Mouse (Mus musculus) lung, adult 18-20 months (tissue): ENCODE measurements around the gene Lyrm7.
"Not testable (repeated sequence)": the region's sequence is repeated elsewhere in the genome, so short reads cannot be mapped to it uniquely, and the experiment has no call there.

Source experiments
- DNase-seq, 2 experiments: peaks; one replicate each; pipeline ENCODE4 v3.0.0; 2022; ENCODE audit warnings: mixed read lengths in 2 of 2

Lyrm7 gene

DNA sequence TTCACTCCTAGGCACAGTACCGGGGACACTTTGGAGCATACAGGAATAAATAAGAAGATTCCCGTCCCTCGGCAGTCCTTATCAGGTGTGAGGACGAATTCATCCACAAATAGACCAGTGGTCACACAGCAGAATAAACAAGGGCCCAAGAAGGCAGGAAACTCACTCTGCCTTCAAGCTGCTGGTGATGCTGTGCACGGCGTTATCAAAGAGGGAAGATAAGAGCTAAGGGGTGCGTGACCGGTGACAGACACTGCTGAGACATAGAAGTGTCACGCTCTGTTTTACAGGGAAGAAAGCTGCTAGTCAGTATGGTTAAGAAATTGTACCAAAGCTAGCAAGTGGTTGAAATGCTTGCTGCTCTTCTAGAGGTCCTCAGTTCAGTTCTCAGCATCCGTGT is 19.2 kb upstream of the Lyrm7 start:
- no peak for DNase-seq

GRCm38 (mm10) chr11:54879434-54879833 is 18.7 kb upstream of the Lyrm7 start:
- peak in 1 of 2 experiments; percentile 71 for DNase-seq

DNA sequence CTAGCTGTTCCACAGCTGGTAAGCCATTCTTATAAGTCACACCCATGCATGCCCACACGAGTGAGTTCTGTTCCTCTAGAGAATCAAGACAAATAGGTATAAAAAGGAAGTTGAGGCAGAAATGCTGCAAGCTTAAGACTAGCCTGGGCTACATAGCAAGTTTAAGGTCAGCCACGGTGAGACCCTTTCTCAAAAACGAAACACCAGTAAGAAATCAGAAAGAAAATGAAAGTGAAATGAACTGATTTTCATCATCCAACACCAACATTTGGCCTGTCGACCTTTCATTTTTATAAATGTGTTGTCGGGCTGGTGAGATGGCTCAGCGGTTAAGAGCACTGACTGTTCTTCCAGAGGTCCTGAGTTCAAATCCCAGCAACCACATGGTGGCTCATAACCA is 18.2 kb upstream of the Lyrm7 start:
- no peak for DNase-seq

DNA sequence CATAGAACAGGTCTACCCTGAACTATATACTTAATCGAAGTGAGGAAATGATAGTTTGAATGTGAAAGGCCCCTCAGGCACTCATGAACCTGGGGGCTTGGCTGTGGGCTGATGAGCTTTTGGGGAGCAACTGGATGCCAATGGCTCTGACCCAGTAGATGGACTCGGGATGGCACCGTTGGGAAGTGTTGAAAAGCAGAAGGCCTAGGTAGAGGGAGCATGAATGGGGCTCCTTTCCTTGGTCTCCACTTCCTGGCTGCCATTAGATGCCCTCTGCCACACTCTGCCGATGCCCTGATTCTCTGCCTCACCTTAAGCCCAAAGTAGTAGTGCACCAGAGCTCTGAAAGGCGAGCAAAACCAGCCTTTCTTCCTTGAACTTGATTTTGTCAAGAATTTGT is 15.3 kb upstream of the Lyrm7 start:
- no peak for DNase-seq

- DNase-seq, result no peak
These were observed 11.3 kb upstream of the Lyrm7 start for GRCm38 (mm10) chr11:54871831-54872537.

- DNase-seq, result no peak
These were observed 8.6 kb upstream of the Lyrm7 start for GRCm38 (mm10) chr11:54869318-54869717.

DNA sequence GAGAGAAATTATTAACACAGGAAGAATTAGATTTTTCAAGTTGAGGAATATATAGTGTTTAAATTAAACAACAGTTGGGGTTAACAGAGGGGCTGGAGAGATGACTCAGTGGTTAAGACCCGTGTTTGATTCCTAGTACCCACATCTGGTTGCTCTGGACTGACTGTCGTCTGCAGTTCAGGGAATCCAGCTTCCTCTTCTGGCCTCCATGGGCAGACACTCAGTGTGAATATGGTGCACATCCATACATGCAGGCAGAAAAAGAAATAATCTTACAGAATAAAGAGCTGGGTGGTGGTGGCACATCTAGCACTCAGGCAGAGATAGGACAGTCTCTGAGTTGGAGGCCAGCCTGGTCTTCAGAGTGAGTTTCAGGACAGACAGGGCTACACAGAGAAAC is 7.7 kb upstream of the Lyrm7 start:
- DNase-seq, result no peak

DNA sequence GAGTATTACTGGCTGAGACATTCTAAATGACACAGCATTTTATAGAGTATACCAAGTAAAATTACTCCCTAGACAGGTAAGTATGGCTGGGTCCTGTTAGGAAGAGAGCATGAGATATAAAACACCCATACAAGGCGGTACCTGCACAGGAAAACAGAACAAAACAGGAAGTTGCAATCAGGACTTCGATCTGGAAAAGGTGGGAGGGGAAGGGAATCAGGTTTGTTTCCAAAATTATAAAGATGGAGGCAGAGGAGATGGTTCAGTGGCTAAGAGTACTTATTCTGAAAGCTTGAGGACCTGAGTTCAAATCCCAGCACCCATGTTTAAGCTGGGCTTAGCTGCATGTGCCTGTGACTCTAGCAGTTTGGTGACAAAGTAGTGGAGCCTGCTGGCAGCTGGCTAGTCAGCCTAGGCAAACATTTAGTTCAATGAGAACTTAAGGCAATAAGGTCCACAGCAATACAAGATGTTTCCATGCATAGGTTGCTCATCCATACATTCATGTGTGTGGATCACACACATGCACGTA is 7.3 kb upstream of the Lyrm7 start:
- no peak for DNase-seq

DNA sequence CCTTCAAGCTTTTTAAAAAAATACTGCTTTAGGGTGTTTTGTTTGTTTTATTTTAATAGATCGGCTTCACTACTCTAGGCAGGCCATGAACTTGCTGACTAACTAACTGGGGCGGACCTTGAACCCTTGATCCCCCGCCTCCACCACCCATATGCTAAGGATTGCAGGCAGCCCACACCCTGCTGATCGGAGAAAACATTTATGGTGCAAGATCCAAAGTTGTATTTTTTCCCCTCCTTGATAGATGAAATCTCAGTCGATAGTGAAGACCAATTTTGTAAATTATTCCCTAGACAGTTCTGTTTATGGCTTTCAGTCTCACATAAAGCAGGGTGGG is 6.3 kb upstream of the Lyrm7 start:
- peak in 1 of 2 experiments; percentile 22 for DNase-seq

DNA sequence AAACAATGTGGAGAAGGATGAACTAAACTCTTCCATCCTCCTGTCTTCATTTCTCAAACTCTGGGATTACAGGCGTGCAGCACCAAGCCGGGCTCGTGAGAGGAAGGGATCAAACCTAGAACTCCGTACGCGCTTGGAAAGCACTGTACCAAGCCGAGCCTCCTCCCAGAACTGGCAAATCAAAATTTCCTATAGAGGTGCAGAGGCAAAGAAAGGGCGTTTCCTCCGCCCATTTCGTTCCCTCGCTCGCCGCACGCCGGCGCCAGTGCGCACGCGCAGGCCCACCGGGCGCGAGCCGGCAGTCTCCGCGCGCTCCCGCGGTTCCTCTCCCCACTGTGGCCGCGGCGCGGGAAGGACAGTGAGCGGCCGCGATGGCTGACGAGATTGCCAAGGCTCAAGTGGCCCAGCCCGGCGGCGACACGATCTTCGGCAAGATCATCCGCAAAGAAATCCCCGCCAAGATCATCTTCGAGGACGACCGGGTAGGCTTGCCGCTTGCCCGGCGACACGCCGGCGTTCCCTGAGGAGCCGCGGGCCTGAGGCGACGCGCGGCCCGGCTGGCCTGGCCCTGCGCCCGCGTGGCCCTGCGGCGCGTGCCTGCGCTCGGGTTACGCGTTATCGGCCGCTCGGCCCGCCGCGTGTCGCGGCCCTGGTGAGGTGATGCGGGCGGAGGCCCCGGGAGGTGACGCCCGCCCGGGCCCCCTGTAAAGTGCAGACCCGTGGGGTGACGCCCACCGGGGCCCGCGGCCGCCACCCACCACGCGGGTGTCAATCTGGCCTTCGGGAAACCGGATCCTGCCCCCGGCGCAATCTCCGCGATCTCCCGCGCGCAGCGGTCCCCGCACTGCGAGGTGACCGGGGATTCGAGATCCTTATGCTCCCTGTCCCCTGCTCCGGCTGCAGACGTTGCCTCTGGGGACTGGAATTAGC is 5.7 kb upstream of the Lyrm7 start, which contains the start of gene Hint1:
Gene Hint1, plus strand, starts transcription at position 265 of the 930 bp plus-strand sequence.
- DNase-seq, result peak; percentile 92 to 94

GRCm38 (mm10) chr11:54865330-54866085 is 4.8 kb upstream of the Lyrm7 start:
- no peak for DNase-seq

GRCm38 (mm10) chr11:54862621-54863520 is 2.2 kb upstream of the Lyrm7 start:
- peak; percentile 48 to 54 for DNase-seq

GRCm38 (mm10) chr11:54861471-54862420 is 1.0 kb upstream of the Lyrm7 start:
- DNase-seq, result no peak

DNA sequence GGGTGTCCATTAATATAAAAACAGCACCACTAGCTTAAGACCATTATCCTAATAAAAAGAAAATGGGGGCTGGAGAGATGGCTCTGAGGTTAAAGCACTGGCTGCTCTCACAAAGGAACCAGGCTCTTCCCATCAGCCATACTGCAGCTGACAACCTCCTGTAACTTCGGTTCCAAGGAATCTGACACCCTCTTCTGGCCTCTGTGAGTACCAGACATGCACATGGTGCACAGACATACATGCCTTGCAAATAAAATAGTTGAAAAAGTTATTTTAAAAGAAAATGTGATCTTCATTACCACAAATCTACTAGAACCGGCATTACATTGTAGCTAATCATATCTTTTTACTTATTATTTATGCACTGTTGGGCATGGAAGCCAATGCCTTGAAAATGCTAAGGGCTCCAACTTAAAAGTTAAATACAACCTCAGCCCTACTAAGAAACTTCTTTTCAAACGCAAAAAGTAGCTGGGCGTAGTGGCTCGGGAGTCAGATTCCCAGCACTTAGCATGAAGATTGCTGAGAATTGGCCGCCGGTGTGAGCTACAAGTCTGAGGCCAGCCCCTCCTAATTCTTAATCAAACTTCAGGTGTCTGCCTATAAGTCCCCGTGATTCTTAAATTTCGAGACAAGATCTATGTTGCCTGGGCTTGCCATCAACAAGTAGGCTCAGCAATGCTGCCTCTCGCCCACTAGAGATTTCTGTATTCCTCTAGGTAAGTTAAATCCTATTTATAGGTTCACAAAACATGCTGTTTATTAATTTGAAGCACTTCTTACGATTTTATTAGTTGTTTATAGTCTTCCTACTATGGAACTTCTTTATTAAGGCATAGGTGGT is 1.2 kb downstream of the Lyrm7 start:
- no peak for DNase-seq

GRCm38 (mm10) chr11:54858880-54859279 is 1.8 kb downstream of the Lyrm7 start:
- not testable (repeated sequence) for DNase-seq

DNA sequence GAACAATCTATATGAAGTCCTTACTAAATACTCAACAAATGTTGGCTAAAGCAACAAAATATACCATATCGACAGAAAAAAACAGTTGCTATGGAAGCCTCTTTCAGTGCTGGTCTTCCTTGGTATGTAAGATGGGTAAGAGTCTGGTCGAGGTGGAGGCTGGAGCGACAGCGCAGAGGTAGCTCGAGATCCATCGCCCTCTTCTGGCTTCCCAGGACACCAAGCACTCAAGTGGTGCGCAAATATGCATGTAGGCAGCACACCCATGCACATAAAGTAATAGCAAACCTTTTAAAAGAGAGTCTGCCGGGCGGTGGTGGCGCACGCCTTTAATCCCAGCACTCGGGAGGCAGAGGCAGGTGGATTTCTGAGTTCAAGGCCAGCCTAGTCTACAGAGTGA is 9.1 kb downstream of the Lyrm7 start:
- DNase-seq, result no peak

DNA sequence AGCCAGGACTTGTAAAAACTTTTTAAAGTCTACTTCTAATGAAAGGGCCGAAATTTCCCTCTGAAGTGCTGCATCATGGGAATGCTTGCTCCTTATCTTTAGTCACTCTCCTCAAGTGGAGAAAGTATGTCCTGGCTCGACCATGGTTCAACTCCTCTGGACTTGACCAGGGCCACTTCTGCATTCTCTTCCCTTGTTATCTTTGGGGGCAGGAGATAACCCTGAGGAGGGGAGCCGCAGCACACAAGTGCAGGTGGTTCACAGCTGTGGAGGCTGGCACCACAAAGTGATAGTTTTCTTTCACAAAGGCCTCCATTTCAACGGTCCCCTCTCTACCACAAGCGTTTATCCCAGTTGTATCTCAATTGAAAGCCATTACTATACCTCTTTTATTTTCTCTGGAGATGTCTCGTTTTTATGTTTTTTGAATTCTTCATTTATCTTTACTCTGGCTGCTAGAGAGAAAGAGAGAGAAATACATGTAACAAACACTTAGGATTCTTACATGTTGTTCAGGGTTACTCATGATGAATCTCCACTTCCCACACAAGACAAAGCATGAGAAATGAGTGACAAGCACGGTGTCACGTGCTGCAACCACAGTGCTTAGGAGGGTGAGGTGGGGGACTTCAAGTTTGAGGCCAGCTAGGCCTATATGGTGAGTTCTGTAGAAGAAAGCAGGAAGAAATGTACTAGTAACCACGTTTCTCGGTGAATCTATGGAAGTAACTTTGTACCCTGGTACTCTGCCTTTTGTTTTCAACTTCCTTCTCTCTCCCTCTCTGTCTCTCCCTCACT is 10.6 kb downstream of the Lyrm7 start:
- peak in 1 of 2 experiments; percentile 21 for DNase-seq

GRCm38 (mm10) chr11:54845470-54846442 is 15.0 kb downstream of the Lyrm7 start:
- DNase-seq, result no peak
